Mouse (Mus musculus) embryonic facial prominence, embryonic 10.5 days (tissue): ENCODE results near the gene Uts2. TPM values are rescaled to one million over a fixed set of nuclear protein-coding genes. Genes with fewer than 3 reads are reported as not detected.
"Not testable (repeated sequence)": the region's sequence is repeated elsewhere in the genome, so short reads cannot be mapped to it uniquely, and the experiment has no call there.

Source experiments
- DNase-seq: peaks from one replicate; pipeline ENCODE4 v3.0.0-alpha.2; 2017; ENCODE audit warnings: low spot score
- H3K27ac ChIP-seq: fragments of 300-500 bp; sonication (generic); replicated peaks from 2 replicates; pipeline ENCODE4 v1.5.1; 2016; ENCODE audit warnings: mild to moderate bottlenecking
- H3K27me3 ChIP-seq: fragments of 300-500 bp; sonication (generic); replicated peaks from 2 replicates; pipeline ENCODE4 v1.6.1; 2016; ENCODE audit warnings: low read depth, mild to moderate bottlenecking; ENCODE audit not compliant: poor library complexity, severe bottlenecking
- H3K36me3 ChIP-seq: fragments of 300-500 bp; sonication (generic); replicated peaks from 2 replicates; pipeline ENCODE4 v1.6.1; 2016; ENCODE audit warnings: mild to moderate bottlenecking, moderate library complexity
- H3K4me1 ChIP-seq: fragments of 300-500 bp; sonication (generic); 2 replicates; pipeline ENCODE4 v1.6.1; 2016
- H3K4me3 ChIP-seq: fragments of 300-500 bp; sonication (generic); 2 replicates; pipeline ENCODE4 v1.5.1; 2016; ENCODE audit warnings: mild to moderate bottlenecking, moderate library complexity
- H3K9me3 ChIP-seq: fragments of 300-500 bp; sonication (generic); 2 replicates; pipeline ENCODE4 v1.6.1; 2016; ENCODE audit warnings: mild to moderate bottlenecking
- WGBS: fragments of 180-500 bp; shearing (Covaris S2); methylation state at CpG from one replicate; pipeline ENCODE4 v1.1.7; 2016; 5-methylcytosine and 5-hydroxymethylcytosine counted together
- polyA plus RNA-seq: library from polyadenylated mRNA; unstranded; fragments of >200 nt; fragmentation: Nextera tagmentation; extraction: Ambion mirVana; gene quantifications from 2 replicates; pipeline ENCODE4 v1.2.1, GENCODE M21; 2016

Uts2 gene
- polyA plus RNA-seq, 1 experiment from 2014 or later = not detected

- no peak for DNase-seq
- Histone ChIP-seq H3K9me3 (no peaks in the 10 kb centered on the region), H3K27me3 (no peaks in the 10 kb centered on the region), H3K4me3 (no peak overlapping the region), H3K4me1 (no peaks in the 10 kb centered on the region), H3K36me3 (no peaks in the 10 kb centered on the region), H3K27ac (no peak overlapping the region)
- 40% methylated on average over 1 of the region's 1 CpGs for WGBS
These were observed 21.8 kb upstream of the Uts2 start for GRCm38 (mm10) chr4:150975145-150975544.

GRCm38 (mm10) chr4:150978156-150978910 is 18.6 kb upstream of the Uts2 start:
- H3K27ac ChIP-seq = no peak overlapping the region
- no peaks in the 10 kb centered on the region for H3K36me3 ChIP-seq
- no peak for DNase-seq
- 93% methylated on average over 21 of the region's 21 CpGs for WGBS
- H3K4me3 ChIP-seq = no peak overlapping the region
- H3K4me1 ChIP-seq = no peaks in the 10 kb centered on the region
- no peaks in the 10 kb centered on the region for H3K9me3 ChIP-seq
- H3K27me3 ChIP-seq = no peaks in the 10 kb centered on the region

- DNase-seq = no peak
- WGBS = 78% methylated on average over 9 of the region's 9 CpGs
- Histone ChIP-seq H3K4me3 (no peak overlapping the region), H3K27me3 (no peaks in the 10 kb centered on the region), H3K4me1 (no peaks in the 10 kb centered on the region), H3K27ac (no peak overlapping the region), H3K9me3 (no peaks in the 10 kb centered on the region), H3K36me3 (no peaks in the 10 kb centered on the region)
These were observed 17.4 kb upstream of the Uts2 start for GRCm38 (mm10) chr4:150979455-150979854.

DNA sequence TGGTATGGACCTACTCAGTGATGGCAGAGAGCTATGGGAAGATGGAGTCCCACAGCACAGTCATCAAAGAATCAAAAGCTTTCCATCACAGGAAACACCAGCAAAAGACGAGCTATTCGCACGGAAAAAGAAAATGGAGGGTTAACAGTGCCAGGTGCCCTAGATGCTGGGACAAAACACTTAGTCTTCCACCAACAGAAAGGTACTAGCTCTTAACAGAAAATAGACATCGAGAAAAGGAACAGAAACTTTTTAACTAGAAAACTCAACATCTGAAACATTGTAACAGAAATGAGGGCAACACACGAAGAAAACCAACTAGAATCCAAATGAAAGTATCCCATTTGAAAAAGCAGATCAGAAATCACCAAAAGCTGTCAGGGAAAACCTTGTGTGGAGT is 16.7 kb upstream of the Uts2 start:
- 88% methylated on average over 5 of the region's 5 CpGs for WGBS
- Histone ChIP-seq H3K4me1 (no peaks in the 10 kb centered on the region), H3K27ac (no peak overlapping the region), H3K4me3 (no peak overlapping the region), H3K36me3 (no peaks in the 10 kb centered on the region), H3K27me3 (no peaks in the 10 kb centered on the region), H3K9me3 (no peaks in the 10 kb centered on the region)
- DNase-seq = no peak

GRCm38 (mm10) chr4:150990148-150990547 is 6.7 kb upstream of the Uts2 start:
- no peaks in the 10 kb centered on the region for H3K36me3 ChIP-seq
- peak; percentile 32 for DNase-seq
- no peaks in the 10 kb centered on the region for H3K9me3 ChIP-seq
- H3K27ac ChIP-seq = no peak overlapping the region
- H3K4me3 ChIP-seq = no peak overlapping the region
- no peaks in the 10 kb centered on the region for H3K27me3 ChIP-seq
- H3K4me1 ChIP-seq = no peaks in the 10 kb centered on the region
- 43% methylated on average over 6 of the region's 6 CpGs for WGBS

DNA sequence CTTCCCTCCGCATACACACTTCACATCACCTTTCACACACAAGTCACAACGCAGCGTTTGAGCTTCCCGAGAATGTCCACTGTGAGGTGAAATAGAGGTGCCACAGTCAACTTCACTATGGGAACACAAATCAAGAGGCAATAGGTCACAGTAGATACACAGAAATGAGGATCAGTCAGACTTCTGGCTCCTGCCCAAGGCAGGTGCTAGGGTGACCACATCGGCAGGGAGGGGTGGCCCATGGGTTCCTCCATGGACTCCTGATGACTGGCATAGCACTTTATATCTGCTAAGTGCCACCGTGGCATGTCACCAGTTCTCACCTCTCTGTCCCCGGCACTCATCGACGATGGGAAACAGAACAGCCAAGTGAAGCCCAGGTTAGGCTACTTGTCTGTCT is 1.7 kb downstream of the Uts2 start:
- Histone ChIP-seq H3K4me1 (no peaks in the 10 kb centered on the region), H3K36me3 (no peaks in the 10 kb centered on the region), H3K27me3 (no peaks in the 10 kb centered on the region), H3K9me3 (no peaks in the 10 kb centered on the region), H3K4me3 (no peak overlapping the region), H3K27ac (no peak overlapping the region)
- no peak for DNase-seq
- WGBS = 94% methylated on average over 9 of the region's 9 CpGs

DNA sequence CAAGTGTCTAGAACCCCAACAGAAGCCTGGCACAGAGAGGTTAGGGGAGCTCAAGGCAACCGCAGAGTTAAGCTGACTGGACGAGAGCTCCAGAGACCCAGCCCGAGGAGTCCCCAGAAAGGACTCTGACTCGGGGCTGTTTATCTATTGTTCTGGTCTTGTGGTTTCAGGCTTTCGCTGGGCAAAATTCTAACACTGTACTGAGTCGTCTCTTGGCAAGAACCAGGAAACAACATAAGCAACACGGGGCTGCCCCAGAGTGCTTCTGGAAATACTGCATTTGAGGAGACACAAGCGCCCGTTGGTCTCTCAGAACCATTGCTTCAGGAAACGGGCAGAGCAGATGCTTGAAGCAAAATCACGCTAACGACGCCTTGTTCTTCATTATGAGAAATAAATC is 4.5 kb downstream of the Uts2 start:
- Histone ChIP-seq H3K4me3 (no peak overlapping the region), H3K27ac (no peak overlapping the region), H3K36me3 (peaks cover 13% of the 10 kb centered on the region), H3K9me3 (no peaks in the 10 kb centered on the region), H3K4me1 (no peaks in the 10 kb centered on the region), H3K27me3 (no peaks in the 10 kb centered on the region)
- DNase-seq = no peak
- 77% methylated on average over 13 of the region's 13 CpGs for WGBS

DNA sequence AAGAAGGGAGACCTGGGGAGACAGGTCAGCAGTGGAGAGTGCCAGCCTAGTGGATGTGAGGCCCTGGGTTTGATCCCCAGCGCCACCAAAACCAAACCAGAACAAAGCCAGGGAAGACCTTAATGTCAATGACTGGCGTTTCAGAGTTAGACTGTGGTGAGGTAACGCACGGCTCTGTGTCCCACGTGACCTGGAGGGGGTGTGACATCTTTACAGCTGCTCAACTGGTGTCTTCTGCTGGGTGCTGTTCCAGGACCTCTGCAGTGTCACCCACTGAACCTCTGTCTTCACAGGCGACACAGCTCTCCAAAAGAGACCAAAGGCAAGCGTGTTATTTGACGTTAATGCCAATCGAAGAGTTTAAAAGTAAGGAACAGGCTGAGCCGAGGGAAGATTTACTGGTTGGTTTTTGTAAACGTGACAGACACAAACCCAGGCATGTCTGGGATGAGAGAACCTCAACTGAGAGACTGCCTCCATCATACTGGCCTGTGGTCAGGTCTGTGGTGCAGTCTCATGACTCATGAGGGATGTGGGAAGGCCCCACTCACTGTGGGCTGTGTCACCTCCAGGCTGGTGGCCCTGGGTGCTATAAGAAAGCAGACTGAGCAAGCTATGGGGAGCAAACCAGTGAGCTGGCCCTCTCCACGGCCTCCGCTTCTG is 8.9 kb downstream of the Uts2 start:
- Histone ChIP-seq H3K27me3 (no peaks in the 10 kb centered on the region), H3K4me3 (no peak overlapping the region), H3K4me1 (no peaks in the 10 kb centered on the region), H3K36me3 (peaks cover 17% of the 10 kb centered on the region), H3K9me3 (no peaks in the 10 kb centered on the region), H3K27ac (no peak overlapping the region)
- no peak for DNase-seq
- 91% methylated on average over 13 of the region's 13 CpGs for WGBS

- Histone ChIP-seq H3K36me3 (peaks cover 19% of the 10 kb centered on the region), H3K27ac (no peak overlapping the region), H3K27me3 (no peaks in the 10 kb centered on the region), H3K4me3 (no peak overlapping the region), H3K4me1 (no peaks in the 10 kb centered on the region), H3K9me3 (no peaks in the 10 kb centered on the region)
- 49% methylated on average over 6 of the region's 6 CpGs for WGBS
- DNase-seq = peak; percentile 58
These were observed 10.0 kb downstream of the Uts2 start for GRCm38 (mm10) chr4:151006945-151007344.

DNA sequence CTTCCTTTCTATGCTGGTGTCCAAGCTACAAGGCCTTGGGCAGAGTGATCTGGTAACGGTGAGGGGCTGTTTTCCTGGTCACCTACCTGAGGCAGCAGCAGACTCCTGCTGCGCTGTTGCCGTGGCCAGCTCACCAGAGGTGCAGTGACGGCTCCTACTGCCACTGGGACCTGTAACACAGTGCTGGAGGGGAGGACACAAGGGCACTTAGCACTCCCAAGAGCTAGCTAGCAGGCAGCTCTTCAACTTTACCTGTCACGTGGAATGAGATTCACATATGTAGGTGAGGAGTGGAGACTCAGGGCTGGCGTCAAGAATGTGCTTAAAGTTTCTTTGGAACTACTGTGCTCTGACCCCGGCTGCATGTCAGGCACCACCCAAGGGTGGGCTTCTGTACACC is 13.4 kb downstream of the Uts2 start:
- 89% methylated on average over 7 of the region's 7 CpGs for WGBS
- Histone ChIP-seq H3K36me3 (peaks cover 23% of the 10 kb centered on the region), H3K9me3 (no peaks in the 10 kb centered on the region), H3K27me3 (no peaks in the 10 kb centered on the region), H3K27ac (no peak overlapping the region), H3K4me1 (peaks cover 14% of the 10 kb centered on the region), H3K4me3 (no peak overlapping the region)
- DNase-seq = no peak

DNA sequence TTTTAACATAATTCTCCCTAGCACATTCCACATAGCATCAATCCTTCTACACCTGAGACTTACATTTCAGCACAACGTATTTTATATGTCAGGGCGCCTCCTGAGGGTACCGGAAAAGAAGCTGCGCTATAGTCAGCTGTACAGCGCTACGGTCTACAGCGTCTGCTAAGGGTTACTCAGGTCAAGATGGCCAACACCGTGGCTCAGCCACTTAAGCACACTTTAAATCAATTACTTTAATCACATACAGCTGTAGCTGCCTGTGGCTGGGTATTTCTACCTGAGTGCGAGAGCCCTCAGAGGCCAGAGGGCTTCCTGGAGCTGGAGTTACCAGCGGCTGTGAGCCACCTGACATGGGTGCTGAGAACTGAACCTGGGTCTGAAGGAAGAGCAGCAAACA is 19.0 kb downstream of the Uts2 start:
- Histone ChIP-seq H3K27me3 (no peaks in the 10 kb centered on the region), H3K4me1 (peaks cover 25% of the 10 kb centered on the region), H3K9me3 (no peaks in the 10 kb centered on the region), H3K36me3 (peaks cover 40% of the 10 kb centered on the region), H3K27ac (no peak overlapping the region), H3K4me3 (no peak overlapping the region)
- DNase-seq = peak; percentile 40
- 49% methylated on average over 10 of the region's 10 CpGs for WGBS

- not testable (repeated sequence) for DNase-seq, H3K27ac ChIP-seq, H3K27me3 ChIP-seq, H3K9me3 ChIP-seq, H3K4me3 ChIP-seq
- H3K4me1 ChIP-seq = peaks cover 24% of the 10 kb centered on the region
- 94% methylated on average over 1 of the region's 1 CpGs for WGBS
- H3K36me3 ChIP-seq = peaks cover 37% of the 10 kb centered on the region
These were observed 20.5 kb downstream of the Uts2 start for GRCm38 (mm10) chr4:151017356-151017755.

- DNase-seq = no peak
- Histone ChIP-seq H3K27ac (no peak overlapping the region), H3K36me3 (peaks cover 18% of the 10 kb centered on the region), H3K9me3 (no peaks in the 10 kb centered on the region), H3K27me3 (no peaks in the 10 kb centered on the region), H3K4me3 (no peak overlapping the region), H3K4me1 (peaks cover 4% of the 10 kb centered on the region; the same call in 1 of the 2 replicates)
- WGBS = 91% methylated on average over 9 of the region's 9 CpGs
These were observed 27.3 kb downstream of the Uts2 start for GRCm38 (mm10) chr4:151024152-151024551.
